In the genomic region with DNA sequence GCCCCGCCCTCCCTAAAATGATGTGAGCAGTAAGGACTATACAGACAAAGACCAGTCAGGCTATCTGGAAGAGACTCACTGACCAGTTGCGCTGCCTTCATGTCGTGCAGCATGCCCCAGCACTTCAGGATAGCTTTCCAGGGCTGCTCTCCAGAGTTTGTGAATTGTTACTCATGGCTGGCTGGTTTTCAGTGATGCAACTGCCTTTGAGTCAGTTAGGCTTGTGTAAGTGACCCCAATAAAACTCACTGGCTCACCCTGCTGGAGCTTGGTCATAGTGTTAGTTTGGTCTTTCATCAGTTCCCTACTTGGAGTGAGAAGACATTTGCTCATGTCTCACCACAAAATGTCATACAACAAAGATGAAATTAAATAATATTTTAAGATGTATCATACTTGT, we compare ENCODE assay signal across 9 mouse cellular contexts.
DNase-seq lines count a peak whose midpoint lies in the region; ATAC-seq and TF ChIP-seq lines count a peak whose summit lies in the region.
"Had no signal": no experiment of that assay in that cellular context is flagged by ENCODE, and none has a peak within 500 bp of the region (broad histone marks: within the 10 kb centered on the region; RNA-seq: fewer than 3 reads in every experiment).

No protein-coding gene starts in this region.

- 86% methylated on average over 3 of the region's 3 CpGs for WGBS in heart, embryonic 11.5 days (ENCODE audit: insufficient replicate concordance)
- WGBS in thymus, adult 2 months, result 91% methylated on average over 3 of the region's 3 CpGs
- WGBS in hindbrain, postnatal 0 days, result 87% methylated on average over 3 of the region's 3 CpGs

- intact Hi-C loops in gastrocnemius, postnatal 14 days (cut with DNase I; ENCODE audit: low total_unique reads), result no loop called here

- H3K4me1 ChIP-seq in heart, embryonic 11.5 days (ENCODE audit: control insufficient read depth, insufficient read depth, low read length), result no peaks in the 10 kb centered on the region
- H3K4me1 ChIP-seq in thymus, adult 2 months (replicated peaks; ENCODE audit: control insufficient read depth, insufficient read depth, low read length), result no peaks in the 10 kb centered on the region
- H3K4me1 ChIP-seq in hindbrain, postnatal 0 days (ENCODE audit: insufficient read depth, low read length), result no peaks in the 10 kb centered on the region
- H3K4me1 ChIP-seq: liver, embryonic 13.5 days had no signal

- no peak overlapping the region for H3K4me2 ChIP-seq in heart, embryonic 11.5 days
- no peak overlapping the region for H3K4me2 ChIP-seq in hindbrain, postnatal 0 days (ENCODE audit: low read depth, low read length)
- H3K4me2 ChIP-seq: liver, embryonic 13.5 days had no signal

- no peaks in the 10 kb centered on the region for H3K27me3 ChIP-seq in heart, embryonic 11.5 days (ENCODE audit: control insufficient read depth, insufficient read depth, low read length)
- H3K27me3 ChIP-seq in thymus, adult 2 months (ENCODE audit: control insufficient read depth, insufficient read depth, low read length), result no peaks in the 10 kb centered on the region
- no peaks in the 10 kb centered on the region for H3K27me3 ChIP-seq in hindbrain, postnatal 0 days (ENCODE audit: insufficient read depth, low read length)
- H3K27me3 ChIP-seq: liver, embryonic 13.5 days had no signal

- no peak for TF ChIP-seq POLR2A in thymus, adult 2 months (IDR thresholded peaks at IDR 0.05; ENCODE audit: control insufficient read depth, extremely low read depth, insufficient read depth, low read length, poor library complexity)

- no peaks in the 10 kb centered on the region for H3K9me3 ChIP-seq in heart, embryonic 11.5 days (replicated peaks; ENCODE audit: control insufficient read depth, low read length)
- no peaks in the 10 kb centered on the region for H3K9me3 ChIP-seq in hindbrain, postnatal 0 days (ENCODE audit: low read length)
- H3K9me3 ChIP-seq: liver, embryonic 13.5 days had no signal

- H3K4me3 ChIP-seq in heart, embryonic 11.5 days (ENCODE audit: low read depth, low read length), result no peak overlapping the region
- H3K4me3 ChIP-seq in thymus, adult 2 months (ENCODE audit: control insufficient read depth, insufficient read depth, low read length), result no peak overlapping the region
- H3K4me3 ChIP-seq in hindbrain, postnatal 0 days (ENCODE audit: low read length), result no peak overlapping the region
- H3K4me3 ChIP-seq: liver, embryonic 13.5 days had no signal

- H3K27ac ChIP-seq in heart, embryonic 11.5 days (ENCODE audit: low read depth, low read length), result no peak overlapping the region
- no peak overlapping the region for H3K27ac ChIP-seq in thymus, adult 2 months (ENCODE audit: control insufficient read depth, insufficient read depth, low read length)
- no peak overlapping the region for H3K27ac ChIP-seq in hindbrain, postnatal 0 days
- H3K27ac ChIP-seq: liver, embryonic 13.5 days had no signal

- no peak for TF ChIP-seq CTCF in thymus, adult 2 months (IDR thresholded peaks at IDR 0.05; ENCODE audit: borderline replicate concordance, control insufficient read depth, extremely low read depth, insufficient read depth, low read length, poor library complexity)
- TF ChIP-seq CTCF in hindbrain, postnatal 0 days (IDR thresholded peaks at IDR 0.05; ENCODE audit: low read depth), result no peak

- H3K9ac ChIP-seq in heart, embryonic 11.5 days (ENCODE audit: low read depth, low read length), result no peak overlapping the region
- no peak overlapping the region for H3K9ac ChIP-seq in hindbrain, postnatal 0 days (replicated peaks; ENCODE audit: low read length)
- H3K9ac ChIP-seq: liver, embryonic 13.5 days had no signal

- no peak for ATAC-seq in heart, embryonic 11.5 days (replicated peaks; ENCODE audit: insufficient number of reproducible peaks, low FRiP score, low TSS enrichment)
- no peak for ATAC-seq in hindbrain, postnatal 0 days

- no peaks in the 10 kb centered on the region; the same call in 1 of the 2 replicates for H3K36me3 ChIP-seq in heart, embryonic 11.5 days (ENCODE audit: control insufficient read depth, insufficient read depth, low read length)
- H3K36me3 ChIP-seq in thymus, adult 2 months (ENCODE audit: control insufficient read depth, insufficient read depth, low read length), result no peaks in the 10 kb centered on the region
- no peaks in the 10 kb centered on the region for H3K36me3 ChIP-seq in hindbrain, postnatal 0 days (ENCODE audit: insufficient read depth, low read length)
- H3K36me3 ChIP-seq: liver, embryonic 13.5 days had no signal

- peak; percentile 69 to 71 for DNase-seq in heart, adult 18-20 months
- DNase-seq in Muller cell, postnatal 12 days (ENCODE audit: inconsistent ontology term), result peak; percentile 59
- DNase-seq in gastrocnemius, postnatal 14 days, result peak; percentile 44
- peak; percentile 17 to 34 for DNase-seq in kidney, postnatal 4 days
- no peak for DNase-seq in thymus, adult 2 months
- no peak for DNase-seq in thymus, postnatal 0 days (ENCODE audit: low spot score)
- DNase-seq in hindbrain, postnatal 0 days (ENCODE audit: low spot score), result no peak
- DNase-seq: liver, embryonic 13.5 days had no signal

Comparison
In these comparisons a context has a peak if more than half of its experiments do, and no peak if none do; other contexts are left out.
1. DNase-seq: peak in heart, adult 18-20 months (2 of 2), Muller cell, postnatal 12 days (single experiment), gastrocnemius, postnatal 14 days (single experiment) and kidney, postnatal 4 days (2 of 2); none in thymus, adult 2 months (single experiment), thymus, postnatal 0 days (single experiment) and hindbrain, postnatal 0 days (single experiment).